Mouse (Mus musculus) cerebellum, adult 2 months (tissue): ENCODE data around the gene Olfr390.

Experiments used
- CTCF ChIP-seq: fragments of 200-500 bp; IDR thresholded peaks from 2 replicates; pipeline ENCODE4 v1.5.1; 2011; ENCODE audit warnings: low read depth, mild to moderate bottlenecking, control low read depth, low read length, moderate library complexity, borderline replicate concordance; ENCODE audit not compliant: insufficient read depth
- POLR2A ChIP-seq: fragments of 200-500 bp; IDR thresholded peaks from 2 replicates; pipeline ENCODE4 v1.6.1; 2011; ENCODE audit warnings: low read length, control low read depth, borderline replicate concordance; ENCODE audit not compliant: insufficient read depth

- TF ChIP-seq CTCF: no peak
- no peak for TF ChIP-seq POLR2A
These were observed 23.6 kb upstream of the Olfr390 start for GRCm38 (mm10) chr11:73759115-73759514.
